Mouse (Mus musculus) left cerebral cortex, postnatal 10 days (tissue): ENCODE data around the gene Llph. TPM values are rescaled to one million over a fixed set of nuclear protein-coding genes. Genes with fewer than 3 reads are reported as not detected.
"Not testable (repeated sequence)": the region's sequence is repeated elsewhere in the genome, so short reads cannot be mapped to it uniquely, and the experiment has no call there.

ENCODE experiments used
- DNase-seq, 2 experiments: peaks; one replicate each; pipeline ENCODE4 v3.0.0; 2021 to 2022; ENCODE audit warnings: low spot score in 2 of 2, mixed read lengths in 1 of 2; ENCODE audit errors: extremely low spot score in 1 of 2
- intact Hi-C: fragments of 180-260 bp; cut with DNase I; formaldehyde crosslinking; loops from one replicate; pipeline ENCODE4 v1.15.1; 2025
- total RNA-seq, 2 experiments: library from RNA; stranded (reverse); gene quantifications; 2 replicates each; pipeline ENCODE4 v1.2.3; 2021

Gene Llph
- total RNA-seq, 2 experiments from 2014 or later, result 12.9 to 15.9 TPM

DNA sequence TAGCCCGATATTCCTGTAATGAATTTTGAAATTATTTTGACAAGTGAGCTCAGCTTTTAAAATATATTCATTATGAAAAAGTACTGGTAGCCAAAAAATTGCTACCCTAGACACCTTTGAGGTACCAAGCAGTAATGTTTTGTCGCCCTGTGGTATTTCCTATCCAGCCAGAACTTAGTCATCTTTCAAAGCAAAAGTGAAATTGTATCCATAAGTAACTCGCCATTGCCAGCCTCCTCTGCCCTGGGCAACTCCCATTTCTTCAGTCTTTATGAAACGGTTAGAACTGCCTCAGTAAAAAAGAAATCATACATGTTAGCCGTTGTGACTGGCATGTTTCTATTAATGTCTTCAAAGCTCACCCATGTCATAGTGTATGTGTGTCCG, 17.3 kb upstream of the Llph start:
- no peak for DNase-seq
- intact Hi-C loops, result loop anchor here (10.0 kb wide), 1 partner anchor 405 kb away; no protein-coding TSS in a partner anchor

GRCm38 (mm10) chr10:120210096-120210495, 16.8 kb upstream of the Llph start:
- DNase-seq, result no peak
- intact Hi-C loops, result no loop called here

DNA sequence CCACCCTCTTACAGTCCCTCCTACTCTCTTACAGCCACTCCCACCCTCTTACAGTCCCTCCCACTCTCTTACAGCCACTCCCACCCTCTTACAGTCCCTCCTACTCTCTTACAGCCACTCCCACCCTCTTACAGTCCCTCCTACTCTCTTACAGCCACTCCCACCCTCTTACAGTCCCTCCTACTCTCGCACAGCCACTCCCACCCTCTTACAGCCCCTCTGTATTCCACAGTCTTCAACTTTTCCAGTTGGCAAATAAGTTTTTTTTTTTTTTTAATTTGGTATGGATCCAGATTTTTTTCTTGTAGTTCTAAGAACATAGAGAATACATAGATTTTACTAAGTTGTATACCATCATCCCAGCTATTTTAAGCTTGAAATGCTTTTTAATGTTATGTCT, 9.8 kb upstream of the Llph start:
- DNase-seq, intact Hi-C loops: not testable (repeated sequence)

- no peak for DNase-seq
- intact Hi-C loops, result no loop called here
Observed at GRCm38 (mm10) chr10:120218996-120219395, 7.9 kb upstream of the Llph start.

DNA sequence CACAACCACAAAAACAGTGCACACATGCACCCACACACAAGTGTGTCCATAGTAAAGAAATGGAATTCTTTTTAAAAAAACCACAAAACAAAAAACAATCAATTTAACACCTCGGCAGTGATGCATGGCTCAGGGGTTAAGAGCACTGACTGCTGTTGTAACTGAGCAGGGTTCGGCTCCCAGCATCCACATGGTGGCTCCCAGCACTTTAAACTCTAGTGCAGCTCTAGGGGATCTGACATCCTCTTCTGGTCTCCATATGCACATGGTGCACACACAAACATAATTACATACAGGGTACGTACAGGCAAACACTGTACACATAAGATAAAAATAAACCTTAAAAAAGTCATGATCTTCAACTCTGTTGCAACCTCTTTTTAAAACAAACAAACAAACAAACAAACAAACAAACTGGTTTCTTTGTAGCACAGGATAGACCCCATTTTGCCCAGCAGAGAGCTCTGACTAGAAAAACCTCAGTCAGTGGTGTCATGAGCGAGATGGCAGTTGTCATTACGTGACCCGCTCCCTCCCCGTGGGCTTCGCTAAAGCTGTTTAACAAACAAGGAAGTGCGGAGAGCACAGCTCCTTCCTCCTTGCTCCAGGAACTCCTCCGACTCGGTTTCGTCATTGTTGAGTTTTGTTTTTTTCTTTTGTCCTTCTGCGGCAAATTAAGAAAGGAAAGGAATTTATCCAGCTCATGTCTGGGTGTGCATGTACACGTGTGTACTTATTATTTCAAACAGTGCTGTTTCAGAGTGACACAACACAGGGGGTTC, 7.1 kb upstream of the Llph start:
- intact Hi-C loops, result no loop called here

GRCm38 (mm10) chr10:120220776-120221175, 6.1 kb upstream of the Llph start:
- intact Hi-C loops, result no loop called here
- no peak for DNase-seq

More for the DNA sequence above, 7.1 kb upstream of the Llph start:
- peak in 1 of 2 experiments; percentile 26 for DNase-seq

DNA sequence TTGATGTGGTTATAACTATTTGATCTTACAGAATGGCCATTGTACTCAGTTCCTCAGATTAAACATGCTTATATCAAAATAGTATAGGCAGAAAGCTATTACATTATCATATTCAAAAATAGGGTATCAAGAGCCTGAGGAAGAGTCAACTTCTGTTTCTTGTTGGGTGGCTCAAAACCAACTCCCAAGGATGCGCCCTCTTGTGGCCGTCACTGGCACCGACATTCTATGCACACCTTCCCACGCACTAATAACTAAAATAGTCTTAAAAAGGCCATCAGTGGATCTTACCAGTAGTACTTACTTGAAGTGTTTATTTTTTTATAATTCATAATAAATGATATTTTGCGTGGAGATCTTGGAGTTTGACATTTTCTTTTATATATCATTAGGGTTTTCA, 4.8 kb downstream of the Llph start:
- intact Hi-C loops, result no loop called here
- peak in 1 of 2 experiments; percentile 71 for DNase-seq

DNA sequence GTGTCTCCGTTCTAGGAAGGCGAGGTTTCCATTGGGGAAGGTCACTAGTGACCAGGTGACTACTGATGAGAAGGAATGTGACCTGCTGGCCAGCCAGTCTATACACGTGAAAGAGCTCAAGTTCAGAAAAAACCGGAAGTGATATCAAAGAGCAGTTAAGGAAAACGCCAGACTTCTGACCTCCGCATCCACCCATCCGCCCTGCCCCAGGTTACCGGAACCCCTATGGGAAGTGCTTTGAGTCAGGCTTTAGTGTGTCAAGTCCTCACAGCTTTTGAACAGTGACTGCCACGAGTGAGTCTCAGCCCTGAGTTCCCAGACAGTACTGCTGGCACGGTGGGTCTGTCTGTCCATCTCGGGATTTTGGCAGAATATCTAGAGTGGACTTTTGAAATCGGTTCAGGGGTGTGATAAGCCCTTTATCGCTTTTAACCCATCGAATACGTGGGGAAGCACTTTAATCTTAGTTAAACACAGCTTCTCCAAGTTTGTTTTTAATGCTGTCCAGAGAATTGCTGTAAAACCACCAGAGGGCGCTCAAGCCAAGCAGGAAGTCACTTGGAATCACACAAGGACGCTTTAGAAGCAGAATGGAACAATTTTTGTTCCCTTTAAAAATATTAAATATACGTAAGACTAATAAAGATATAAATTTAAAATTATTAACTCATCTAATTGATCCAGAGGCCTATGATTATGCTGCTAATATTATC, 6.9 kb downstream of the Llph start:
- intact Hi-C loops, result no loop called here
- DNase-seq, result peak; percentile 56 to 59

GRCm38 (mm10) chr10:120236855-120237254, 10.0 kb downstream of the Llph start:
- no peak for DNase-seq
- intact Hi-C loops, result no loop called here

GRCm38 (mm10) chr10:120238241-120238640, 11.4 kb downstream of the Llph start:
- DNase-seq, result no peak
- intact Hi-C loops, result no loop called here

DNA sequence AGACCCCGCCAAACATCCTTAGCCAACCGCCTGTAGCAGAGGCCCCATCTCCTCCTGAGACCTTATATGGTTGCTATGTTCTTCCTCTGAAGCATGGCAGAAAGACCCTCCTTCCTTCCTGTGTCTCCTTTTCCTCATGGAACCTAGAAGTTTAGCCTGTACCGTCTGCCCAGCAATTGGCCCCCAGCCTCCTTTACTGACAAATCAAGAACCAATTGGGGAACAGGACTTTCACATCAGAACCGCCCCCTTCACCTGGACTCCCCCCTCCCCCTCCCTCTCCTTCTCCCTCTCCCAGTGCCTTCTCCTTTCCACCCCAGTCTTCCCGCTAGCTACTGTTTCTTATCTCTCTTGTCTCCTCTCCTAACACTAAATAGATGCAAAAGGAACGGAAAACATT, 12.6 kb downstream of the Llph start:
- no peak for DNase-seq
- intact Hi-C loops, result no loop called here

DNA sequence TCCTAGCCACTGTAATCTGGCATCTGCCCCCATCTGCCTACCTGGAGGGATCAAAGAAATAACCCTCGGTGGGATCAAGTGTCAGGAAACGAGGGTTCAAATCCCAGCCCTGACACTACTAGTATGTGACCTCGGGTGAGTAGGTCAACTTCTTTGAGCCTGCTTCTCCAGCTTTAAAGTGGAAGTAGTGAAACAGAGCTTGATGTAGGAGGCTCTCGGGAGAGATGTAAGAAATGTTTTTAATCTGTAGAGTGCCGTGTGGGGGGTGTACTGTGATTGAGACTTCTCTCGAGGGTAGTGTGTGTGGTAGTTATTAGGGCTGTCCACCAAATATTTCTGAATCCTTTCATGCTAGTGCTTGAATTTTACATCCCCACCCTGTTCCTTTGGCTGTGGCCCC, 15.6 kb downstream of the Llph start:
- intact Hi-C loops, result no loop called here
- DNase-seq, result no peak

- intact Hi-C loops, result loop anchor here (5.0 kb wide), 3 partner anchors 617 to 1012 kb away; no protein-coding TSS in a partner anchor
- DNase-seq, result no peak
Observed at GRCm38 (mm10) chr10:120245681-120246080, 18.8 kb downstream of the Llph start.

GRCm38 (mm10) chr10:120246994-120247750, 20.3 kb downstream of the Llph start:
- intact Hi-C loops, result loop anchor here (5.0 kb wide), 3 partner anchors 615 to 1010 kb away; no protein-coding TSS in a partner anchor
- DNase-seq, result peak; percentile 30 to 54

DNA sequence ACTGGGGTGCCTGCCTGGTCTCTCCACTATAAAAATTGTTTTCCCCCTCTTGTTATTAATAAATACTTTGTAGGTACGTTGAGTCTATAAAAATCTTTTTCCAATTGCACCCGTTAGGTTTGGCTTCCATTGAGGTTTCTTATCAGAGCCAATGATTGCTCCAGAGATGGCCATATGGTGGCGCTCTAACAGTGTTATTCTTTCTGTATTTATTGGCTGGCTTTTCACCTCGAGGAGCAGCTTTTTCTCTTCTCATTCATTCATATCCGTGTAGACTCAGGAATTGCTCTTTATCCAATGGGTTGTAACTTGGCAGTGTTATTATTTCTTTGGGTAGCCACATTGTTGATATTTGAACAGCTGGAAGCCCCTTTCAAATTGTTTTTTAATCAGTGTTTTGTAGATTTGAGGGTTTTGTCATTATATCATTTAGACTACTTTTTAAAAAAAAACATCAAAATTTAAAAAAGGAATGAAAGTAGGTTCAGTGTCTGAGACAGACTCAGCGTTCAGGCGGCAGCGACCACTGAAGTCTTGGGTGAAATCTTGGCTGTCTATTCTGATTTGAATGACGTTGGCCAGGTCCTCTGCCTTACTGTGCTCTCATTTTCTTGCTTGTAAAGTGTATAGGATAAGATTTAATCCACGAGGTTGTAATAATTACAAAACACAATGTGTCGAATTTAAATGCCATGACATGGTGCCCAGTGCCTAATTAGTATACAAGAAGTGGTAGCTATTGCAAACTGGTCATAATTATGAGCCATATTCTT, 24.2 kb downstream of the Llph start:
- DNase-seq, result no peak
- intact Hi-C loops, result no loop called here

DNA sequence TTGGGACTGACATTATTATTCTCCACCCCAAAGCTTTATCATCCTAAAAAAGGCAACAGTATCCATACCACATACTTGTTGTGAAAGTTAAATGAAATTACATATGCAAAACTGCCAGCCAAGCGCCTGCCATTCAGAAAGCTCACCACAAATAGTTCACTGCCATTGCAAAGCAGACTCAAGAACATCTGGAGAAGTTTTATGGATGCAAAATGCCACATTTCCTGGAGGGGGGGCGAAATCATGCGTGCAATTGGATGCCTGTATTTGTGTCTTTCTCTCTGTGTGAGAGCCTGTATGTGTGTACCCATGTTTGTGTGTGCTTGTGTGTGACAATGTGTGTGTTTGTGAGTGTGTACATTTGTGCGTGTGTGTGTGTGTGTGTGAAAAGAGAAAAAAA, 24.9 kb downstream of the Llph start:
- no peak for DNase-seq
- intact Hi-C loops, result no loop called here

DNA sequence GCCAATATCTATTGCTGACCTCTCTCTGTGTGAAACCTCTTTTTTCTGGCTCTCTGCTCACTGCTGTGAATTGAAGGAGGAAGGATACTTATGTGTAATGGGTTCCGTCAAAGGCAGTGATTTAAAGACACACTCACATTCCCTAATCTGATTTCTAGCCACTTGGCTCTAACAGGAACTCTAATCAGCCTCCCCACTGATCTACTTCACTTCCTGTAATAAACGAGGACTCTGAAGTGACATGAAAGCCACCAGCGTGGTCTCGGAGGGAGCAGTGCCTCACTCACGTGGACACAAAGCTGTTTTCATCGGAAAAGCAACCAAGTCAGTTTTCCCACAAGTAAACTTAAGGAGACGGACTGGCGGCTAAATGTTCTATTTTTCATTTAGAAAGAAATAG, 25.9 kb downstream of the Llph start:
- intact Hi-C loops, result no loop called here
- DNase-seq, result no peak

DNA sequence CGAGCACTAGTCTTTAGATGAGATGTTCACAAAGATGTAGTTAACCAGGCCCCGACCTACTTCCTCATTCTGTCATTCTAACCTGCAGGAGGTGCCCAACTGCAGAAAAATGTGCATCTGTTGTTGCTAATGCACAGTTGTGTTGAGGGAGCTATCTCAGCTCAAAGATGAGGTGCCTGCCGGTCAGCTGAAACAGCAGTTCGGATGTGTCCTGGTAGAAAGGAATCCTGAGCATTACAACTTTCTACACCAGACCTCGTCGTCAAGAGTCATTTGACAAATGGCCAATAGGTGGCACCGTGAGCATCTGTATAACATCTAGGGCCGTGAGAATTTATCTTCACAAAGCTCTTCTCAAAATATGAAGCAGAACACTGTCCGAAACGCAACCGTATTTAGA, 30.4 kb downstream of the Llph start:
- intact Hi-C loops, result loop anchor here (5.0 kb wide), 1 partner anchor 445 kb away; no protein-coding TSS in a partner anchor

DNA sequence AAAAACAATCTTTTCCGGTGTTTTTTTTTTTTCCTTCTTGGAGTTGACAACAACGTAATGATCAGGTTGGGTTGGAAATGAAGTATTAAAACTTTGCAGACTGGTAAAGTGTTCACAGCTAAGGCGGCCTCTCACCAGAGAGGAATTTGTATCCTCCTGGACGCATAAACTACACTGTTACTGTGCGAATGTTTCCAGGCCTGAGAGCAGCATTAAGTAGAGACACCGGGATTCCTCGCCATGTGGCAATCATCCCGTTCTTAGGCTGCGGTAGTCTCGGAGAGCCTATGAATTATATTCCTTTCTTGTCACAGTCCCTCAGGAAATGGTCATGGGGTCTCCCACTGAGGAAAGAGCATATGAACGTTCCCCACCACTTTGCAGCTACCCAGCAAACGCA, 40.9 kb downstream of the Llph start:
- no peak for DNase-seq
- intact Hi-C loops, result no loop called here

More for the DNA sequence above, 30.4 kb downstream of the Llph start:
- peak; percentile 34 to 49 for DNase-seq
